Comparison of ENCODE assay signal across 15 mouse cellular contexts in genomic region chrX:135837896-135838295, GRCm38 (mm10). TPM values are rescaled to one million over a fixed set of nuclear protein-coding genes. Genes with fewer than 3 reads are reported as not detected.
DNase-seq lines count a peak whose midpoint lies in the region; ATAC-seq lines count a peak whose summit lies in the region.
"Had no signal": no experiment of that assay in that cellular context is flagged by ENCODE, and none has a peak within 500 bp of the region (broad histone marks: within the 10 kb centered on the region; RNA-seq: fewer than 3 reads in every experiment).

No protein-coding gene starts in this region.

- H3K4me2 ChIP-seq in embryonic facial prominence, embryonic 14.5 days (ENCODE audit: low read depth, low read length): no peak overlapping the region
- H3K4me2 ChIP-seq in kidney, embryonic 14.5 days (replicated peaks; ENCODE audit: low read depth, low read length): 0 out of 2 replicates have a peak overlapping the region, but pooled peaks have one; percentile 55
- no peak overlapping the region for H3K4me2 ChIP-seq in kidney, embryonic 15.5 days
- H3K4me2 ChIP-seq in hindbrain, embryonic 15.5 days: peak overlapping the region; percentile 55
- H3K4me2 ChIP-seq in neural tube, embryonic 14.5 days (ENCODE audit: low read depth, low read length): no peak overlapping the region

- H3K4me3 ChIP-seq in embryonic facial prominence, embryonic 14.5 days (ENCODE audit: low read depth, low read length): no peak overlapping the region
- no peak overlapping the region for H3K4me3 ChIP-seq in embryonic facial prominence, embryonic 10.5 days
- H3K4me3 ChIP-seq in kidney, embryonic 14.5 days (ENCODE audit: low read length): no peak overlapping the region
- no peak overlapping the region for H3K4me3 ChIP-seq in kidney, embryonic 15.5 days (replicated peaks)
- H3K4me3 ChIP-seq in hindbrain, embryonic 15.5 days: peak overlapping the region; percentile 60; the same call in 1 of the 2 replicates
- H3K4me3 ChIP-seq in neural tube, embryonic 14.5 days (ENCODE audit: low read depth, low read length): no peak overlapping the region

- H3K9ac ChIP-seq in embryonic facial prominence, embryonic 14.5 days (ENCODE audit: low read depth, low read length): no peak overlapping the region
- no peak overlapping the region for H3K9ac ChIP-seq in kidney, embryonic 14.5 days (ENCODE audit: low read depth, low read length)
- no peak overlapping the region for H3K9ac ChIP-seq in kidney, embryonic 15.5 days
- no peak overlapping the region for H3K9ac ChIP-seq in hindbrain, embryonic 15.5 days
- no peak overlapping the region for H3K9ac ChIP-seq in neural tube, embryonic 14.5 days (replicated peaks; ENCODE audit: low read depth, low read length)
- H3K9ac ChIP-seq: embryonic facial prominence, embryonic 13.5 days; heart, embryonic 12.5 days had no signal

- H3K27ac ChIP-seq in embryonic facial prominence, embryonic 14.5 days (replicated peaks; ENCODE audit: low read depth, low read length): no peak overlapping the region
- H3K27ac ChIP-seq in embryonic facial prominence, embryonic 10.5 days (replicated peaks): no peak overlapping the region
- no peak overlapping the region for H3K27ac ChIP-seq in kidney, embryonic 14.5 days (ENCODE audit: low read depth, low read length)
- H3K27ac ChIP-seq in kidney, embryonic 15.5 days: no peak overlapping the region
- H3K27ac ChIP-seq in hindbrain, embryonic 15.5 days (replicated peaks): peak overlapping the region; percentile 77
- peak overlapping the region; percentile 50; the same call in 1 of the 2 replicates for H3K27ac ChIP-seq in neural tube, embryonic 14.5 days (ENCODE audit: low read depth, low read length)
- H3K27ac ChIP-seq: embryonic facial prominence, embryonic 13.5 days; macrophage had no signal

- no peaks in the 10 kb centered on the region for H3K27me3 ChIP-seq in embryonic facial prominence, embryonic 14.5 days (replicated peaks; ENCODE audit: control insufficient read depth, insufficient read depth, low read length)
- peaks cover 23% of the 10 kb centered on the region for H3K27me3 ChIP-seq in embryonic facial prominence, embryonic 10.5 days (replicated peaks; ENCODE audit: low read depth, poor library complexity, severe bottlenecking)
- no peaks in the 10 kb centered on the region for H3K27me3 ChIP-seq in kidney, embryonic 14.5 days (ENCODE audit: control insufficient read depth, insufficient read depth, low read length)
- peaks cover 19% of the 10 kb centered on the region; the same call in 1 of the 2 replicates for H3K27me3 ChIP-seq in kidney, embryonic 15.5 days
- no peaks in the 10 kb centered on the region for H3K27me3 ChIP-seq in hindbrain, embryonic 15.5 days
- H3K27me3 ChIP-seq in neural tube, embryonic 14.5 days (ENCODE audit: control insufficient read depth, insufficient read depth, low read length): no peaks in the 10 kb centered on the region
- H3K27me3 ChIP-seq: heart, embryonic 12.5 days had no signal

- H3K36me3 ChIP-seq in embryonic facial prominence, embryonic 14.5 days (ENCODE audit: control insufficient read depth, insufficient read depth, low read length): no peaks in the 10 kb centered on the region; the same call in 1 of the 2 replicates
- H3K36me3 ChIP-seq in embryonic facial prominence, embryonic 10.5 days (replicated peaks): peaks cover 6% of the 10 kb centered on the region; the same call in 1 of the 2 replicates
- H3K36me3 ChIP-seq in kidney, embryonic 14.5 days (ENCODE audit: control insufficient read depth, insufficient read depth, low read length): no peaks in the 10 kb centered on the region
- H3K36me3 ChIP-seq in kidney, embryonic 15.5 days: peaks cover 7% of the 10 kb centered on the region; the same call in 1 of the 2 replicates
- H3K36me3 ChIP-seq in hindbrain, embryonic 15.5 days: no peaks in the 10 kb centered on the region; the same call in 1 of the 2 replicates
- no peaks in the 10 kb centered on the region for H3K36me3 ChIP-seq in neural tube, embryonic 14.5 days (ENCODE audit: control insufficient read depth, insufficient read depth, low read length)

- no peaks in the 10 kb centered on the region for H3K9me3 ChIP-seq in embryonic facial prominence, embryonic 14.5 days (ENCODE audit: control insufficient read depth, low read length)
- H3K9me3 ChIP-seq in embryonic facial prominence, embryonic 10.5 days: no peaks in the 10 kb centered on the region
- H3K9me3 ChIP-seq in kidney, embryonic 14.5 days (ENCODE audit: control insufficient read depth, low read length): no peaks in the 10 kb centered on the region
- no peaks in the 10 kb centered on the region for H3K9me3 ChIP-seq in kidney, embryonic 15.5 days (replicated peaks)
- no peaks in the 10 kb centered on the region for H3K9me3 ChIP-seq in hindbrain, embryonic 15.5 days
- no peaks in the 10 kb centered on the region for H3K9me3 ChIP-seq in neural tube, embryonic 14.5 days (ENCODE audit: control insufficient read depth, low read length)
- H3K9me3 ChIP-seq: embryonic facial prominence, embryonic 13.5 days; heart, embryonic 12.5 days had no signal

- 73% methylated on average over 2 of the region's 2 CpGs for WGBS in embryonic facial prominence, embryonic 14.5 days
- 77% methylated on average over 2 of the region's 2 CpGs for WGBS in embryonic facial prominence, embryonic 10.5 days
- WGBS in kidney, embryonic 14.5 days: 76% methylated on average over 2 of the region's 2 CpGs
- WGBS in kidney, embryonic 15.5 days: 80% methylated on average over 2 of the region's 2 CpGs
- 69% methylated on average over 2 of the region's 2 CpGs for WGBS in hindbrain, embryonic 15.5 days
- WGBS in neural tube, embryonic 14.5 days: 72% methylated on average over 2 of the region's 2 CpGs

- no peaks in the 10 kb centered on the region for H3K4me1 ChIP-seq in embryonic facial prominence, embryonic 14.5 days (ENCODE audit: control insufficient read depth, insufficient read depth, low read length)
- peaks cover 4% of the 10 kb centered on the region; the same call in 1 of the 2 replicates for H3K4me1 ChIP-seq in embryonic facial prominence, embryonic 10.5 days
- no peaks in the 10 kb centered on the region for H3K4me1 ChIP-seq in kidney, embryonic 14.5 days (ENCODE audit: control insufficient read depth, insufficient read depth, low read length)
- no peaks in the 10 kb centered on the region for H3K4me1 ChIP-seq in kidney, embryonic 15.5 days
- H3K4me1 ChIP-seq in hindbrain, embryonic 15.5 days (replicated peaks): no peaks in the 10 kb centered on the region
- H3K4me1 ChIP-seq in neural tube, embryonic 14.5 days (ENCODE audit: control insufficient read depth, insufficient read depth, low read length): no peaks in the 10 kb centered on the region
- H3K4me1 ChIP-seq: embryonic facial prominence, embryonic 13.5 days; heart, embryonic 12.5 days had no signal

- no peak for ATAC-seq in embryonic facial prominence, embryonic 14.5 days (ENCODE audit: low read depth)
- ATAC-seq in kidney, embryonic 14.5 days (ENCODE audit: low FRiP score, low TSS enrichment): no peak
- no peak for ATAC-seq in kidney, embryonic 15.5 days (replicated peaks; ENCODE audit: low FRiP score)
- ATAC-seq in hindbrain, embryonic 15.5 days (ENCODE audit: low FRiP score, low read depth): no peak
- 0 out of 2 replicates have a peak, but pooled peaks have one; percentile 1 for ATAC-seq in neural tube, embryonic 14.5 days (ENCODE audit: low read depth)

- peak; percentile 1 for DNase-seq in embryonic facial prominence, embryonic 14.5 days (ENCODE audit: low spot score)
- DNase-seq in embryonic facial prominence, embryonic 10.5 days (ENCODE audit: low spot score): no peak
- no peak for DNase-seq in layer of hippocampus, postnatal 36 days
- DNase-seq: kidney, adult 18-20 months; kidney, postnatal 36 days; lung, adult 2 months; thymus, postnatal 4 days had no signal

RNA-seq across cellular contexts. Expression of gene Gprasp2, which starts 0.9 kb away (rescaled TPM):
- polyA plus RNA-seq in embryonic facial prominence, embryonic 14.5 days (2014; fragmentation: Nextera tagmentation; extraction: Ambion mirVana): 28.0 and 36.9 TPM in 2 replicates
- 28.7 and 31.8 TPM in 2 replicates for polyA plus RNA-seq in embryonic facial prominence, embryonic 10.5 days (2016; fragmentation: Nextera tagmentation; extraction: Ambion mirVana)
- polyA plus RNA-seq in kidney, embryonic 14.5 days (2014; fragmentation: Nextera tagmentation; extraction: Ambion mirVana): 11.4 and 21.6 TPM in 2 replicates
- 24.9 and 27.6 TPM in 2 replicates for polyA plus RNA-seq in kidney, embryonic 15.5 days (2015; fragmentation: Nextera tagmentation; extraction: Ambion mirVana)
- polyA plus RNA-seq in hindbrain, embryonic 15.5 days (2015; fragmentation: Nextera tagmentation; extraction: Ambion mirVana): 193 and 215 TPM in 2 replicates
- polyA plus RNA-seq in neural tube, embryonic 14.5 days (2014; fragmentation: Nextera tagmentation; extraction: Ambion mirVana): 183 and 196 TPM in 2 replicates
- total RNA-seq in layer of hippocampus, postnatal 36 days (2021): 100 to 1,000 TPM; 187 to 189 TPM
- polyA plus RNA-seq: C2C12, macrophage had no signal

RNA-seq across cellular contexts. Expression of gene Bhlhb9, which starts 40.5 kb away (rescaled TPM):
- polyA plus RNA-seq in embryonic facial prominence, embryonic 14.5 days (2014; fragmentation: Nextera tagmentation; extraction: Ambion mirVana): 48.6 and 59.2 TPM in 2 replicates
- polyA plus RNA-seq in embryonic facial prominence, embryonic 10.5 days (2016; fragmentation: Nextera tagmentation; extraction: Ambion mirVana): 49.2 and 52.8 TPM in 2 replicates
- 38.6 and 56.1 TPM in 2 replicates for polyA plus RNA-seq in kidney, embryonic 14.5 days (2014; fragmentation: Nextera tagmentation; extraction: Ambion mirVana)
- 54.4 and 56.9 TPM in 2 replicates for polyA plus RNA-seq in kidney, embryonic 15.5 days (2015; fragmentation: Nextera tagmentation; extraction: Ambion mirVana)
- 114 and 115 TPM in 2 replicates for polyA plus RNA-seq in hindbrain, embryonic 15.5 days (2015; fragmentation: Nextera tagmentation; extraction: Ambion mirVana)
- 114 and 127 TPM in 2 replicates for polyA plus RNA-seq in neural tube, embryonic 14.5 days (2014; fragmentation: Nextera tagmentation; extraction: Ambion mirVana)
- total RNA-seq in layer of hippocampus, postnatal 36 days (2021): 10 to 100 TPM; 72.2 to 76.5 TPM

Comparison
In these comparisons a context has a peak if more than half of its experiments do, and no peak if none do; other contexts are left out.
1. H3K4me2 ChIP-seq: peak in kidney, embryonic 14.5 days (single experiment) and hindbrain, embryonic 15.5 days (single experiment); none in embryonic facial prominence, embryonic 14.5 days (single experiment), kidney, embryonic 15.5 days (single experiment) and neural tube, embryonic 14.5 days (single experiment).
2. H3K27ac ChIP-seq: peak in hindbrain, embryonic 15.5 days (single experiment) and neural tube, embryonic 14.5 days (single experiment); none in embryonic facial prominence, embryonic 14.5 days (single experiment), embryonic facial prominence, embryonic 10.5 days (single experiment), kidney, embryonic 14.5 days (single experiment) and kidney, embryonic 15.5 days (single experiment).